Mouse (Mus musculus): ENCODE results near the gene Gstp2.
"Not testable (repeated sequence)": the region's sequence is repeated elsewhere in the genome, so short reads cannot be mapped to it uniquely, and the experiment has no call there.

Gstp2 gene

GRCm38 (mm10) chr19:4070311-4070710 is 24.5 kb upstream of the Gstp2 start:
- DNase-seq (ENCODE audit: low read depth, low spot score) = no peak

GRCm38 (mm10) chr19:4068717-4069410 is 23.0 kb upstream of the Gstp2 start:
- no peak for DNase-seq (ENCODE audit: low read depth, low spot score)

DNA sequence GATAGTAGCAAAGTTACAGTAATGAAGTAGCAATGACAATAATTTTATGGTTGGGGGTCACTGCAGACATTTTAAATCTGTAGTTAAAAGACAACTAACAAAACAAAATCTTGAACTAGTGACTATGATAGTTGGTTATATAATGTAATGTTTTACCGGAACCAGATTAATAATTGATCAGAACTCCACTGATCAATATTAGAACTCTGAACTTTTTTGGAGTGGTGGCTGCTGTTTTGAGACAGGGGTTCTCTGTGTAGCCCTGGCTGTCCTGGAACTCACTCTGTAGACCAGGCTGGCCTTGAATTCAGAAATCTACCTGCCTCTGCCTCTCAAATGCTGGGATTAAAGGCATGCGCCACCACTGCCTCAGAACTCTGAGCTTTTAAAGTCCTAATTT is 22.4 kb upstream of the Gstp2 start:
- DNase-seq (ENCODE audit: low read depth, low spot score) = not testable (repeated sequence)

DNA sequence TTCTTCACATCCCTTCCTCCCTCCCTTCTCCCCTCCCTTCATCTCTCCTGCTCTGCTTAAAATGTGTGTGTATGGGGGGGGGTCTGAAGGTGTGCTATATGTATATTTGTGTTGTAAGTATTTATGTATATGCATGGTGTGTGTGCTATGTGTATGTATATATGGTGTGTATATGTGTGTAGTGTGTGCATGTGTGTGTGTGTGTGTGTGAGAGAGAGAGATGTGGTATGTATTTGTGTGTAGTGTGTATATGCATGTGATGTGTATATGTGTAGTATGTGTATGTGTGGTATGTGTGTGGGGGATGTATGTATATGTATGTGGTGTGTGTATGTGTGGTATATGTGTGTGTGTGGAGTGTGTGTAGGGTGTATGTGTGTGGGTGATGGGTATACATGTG is 21.1 kb upstream of the Gstp2 start:
- no peak for DNase-seq (ENCODE audit: low read depth, low spot score)

- DNase-seq (ENCODE audit: low read depth, low spot score) = no peak
Measured at GRCm38 (mm10) chr19:4066280-4066679, 20.5 kb upstream of the Gstp2 start.

DNA sequence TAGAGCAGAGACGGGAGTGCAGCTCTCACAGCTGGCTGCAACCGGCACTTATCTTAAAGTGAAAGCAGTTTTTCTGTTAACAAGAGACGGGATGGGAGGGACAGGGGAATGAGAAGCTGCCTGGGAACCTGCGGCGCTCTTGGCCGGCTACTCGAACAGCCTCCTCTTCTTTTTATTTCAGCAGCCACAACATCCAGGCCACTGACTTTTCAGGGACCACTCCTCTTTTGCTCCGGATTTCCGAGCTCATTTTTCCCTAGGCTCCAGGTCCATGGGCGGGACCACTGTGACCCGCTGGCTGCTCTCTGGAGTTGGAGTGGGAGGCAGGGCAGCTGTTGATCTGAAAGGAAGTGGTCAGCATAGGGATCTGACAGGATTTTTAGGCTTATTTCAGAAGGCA is 18.7 kb upstream of the Gstp2 start:
- not testable (repeated sequence) for DNase-seq (ENCODE audit: low read depth, low spot score)

DNA sequence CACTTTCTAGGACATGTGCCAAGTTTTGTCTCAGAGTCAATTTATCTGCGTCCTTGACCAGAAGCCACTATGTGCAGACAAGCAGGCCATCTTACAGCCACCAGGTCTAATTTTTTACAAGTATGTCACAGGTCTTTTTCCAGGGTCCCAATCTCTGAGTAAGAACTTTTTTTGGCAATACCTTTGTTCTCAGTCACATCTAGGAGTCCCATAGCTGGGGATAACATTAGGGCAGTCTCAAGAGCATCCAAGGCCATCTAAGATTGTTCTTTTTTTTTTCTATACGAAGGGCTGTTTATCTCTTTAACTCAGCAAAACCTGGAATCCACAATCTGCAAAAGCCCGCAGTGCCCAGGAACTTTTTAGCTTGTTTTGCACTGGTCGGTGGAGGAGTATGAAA is 17.5 kb upstream of the Gstp2 start:
- not testable (repeated sequence) for DNase-seq (ENCODE audit: low read depth, low spot score)

DNA sequence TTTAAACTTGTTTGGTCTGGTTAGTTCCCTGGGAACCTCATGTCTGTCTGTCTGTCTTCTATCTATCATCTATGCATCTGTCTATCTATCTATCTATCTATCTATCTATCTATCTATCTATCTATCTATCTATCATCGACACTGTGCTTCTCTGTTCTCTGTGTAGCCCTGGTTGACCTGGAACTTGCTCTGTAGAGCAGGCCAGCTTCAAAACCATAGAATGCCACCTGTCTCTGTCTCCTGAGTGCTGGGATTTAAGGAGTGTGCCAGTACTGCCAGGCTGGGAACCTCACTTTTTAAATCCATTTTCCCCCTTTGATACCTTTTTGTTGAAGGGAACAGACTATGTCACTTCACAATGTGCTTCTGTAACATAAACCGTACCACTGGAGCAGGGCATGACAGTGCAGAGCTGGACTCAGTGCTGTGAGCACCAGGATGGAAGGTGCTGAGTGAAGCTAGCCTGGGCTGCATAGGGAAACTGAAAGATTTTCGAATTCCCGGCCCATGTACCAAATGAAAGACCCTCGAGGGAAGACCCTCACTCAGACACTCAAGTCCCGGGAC is 15.2 kb upstream of the Gstp2 start:
- no peak for DNase-seq (ENCODE audit: low read depth, low spot score)

DNA sequence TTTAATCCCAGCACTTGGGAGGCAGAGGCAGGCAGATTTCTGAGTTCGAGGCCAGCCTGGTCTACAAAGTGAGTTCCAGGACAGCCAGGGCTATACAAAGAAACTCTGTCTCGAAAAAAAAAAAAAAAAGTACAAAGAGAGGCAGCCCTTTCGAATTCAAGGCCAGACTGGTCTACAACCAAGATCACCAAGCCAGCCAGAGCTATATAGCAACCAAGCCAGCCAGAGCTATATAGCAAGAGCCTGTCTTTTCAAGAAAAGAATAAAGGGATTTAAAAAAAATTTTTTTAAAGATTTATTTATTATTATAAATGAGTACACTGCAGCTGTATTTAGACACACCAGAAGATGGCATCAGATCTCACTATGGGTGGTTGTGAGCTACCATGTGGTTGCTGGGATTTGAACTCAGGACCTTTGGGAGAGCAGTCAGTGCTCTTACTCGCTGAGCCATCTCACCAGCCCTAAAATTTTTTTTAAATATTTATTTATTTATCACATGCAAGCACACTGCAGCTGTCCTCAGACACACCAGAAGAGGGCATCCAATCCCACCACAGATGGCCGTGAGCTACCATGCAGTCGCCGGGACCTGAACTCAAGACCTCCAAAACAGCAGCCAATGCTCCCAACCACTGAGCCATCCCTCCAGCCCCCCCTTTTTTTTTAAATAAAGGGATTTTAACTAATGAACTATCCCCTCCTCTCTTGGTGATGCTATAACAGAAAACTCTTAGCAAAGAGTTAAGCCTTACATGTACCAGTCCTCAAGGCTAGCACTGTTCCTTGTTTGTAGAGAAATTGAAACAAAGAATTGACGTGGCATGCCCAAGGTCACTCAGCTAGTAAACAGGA is 14.4 kb upstream of the Gstp2 start:
- not testable (repeated sequence) for DNase-seq (ENCODE audit: low read depth, low spot score)

- DNase-seq (ENCODE audit: low read depth, low spot score) = no peak
Measured at GRCm38 (mm10) chr19:4059069-4059740, 13.4 kb upstream of the Gstp2 start, which contains the start of gene Gstp3. TSS of gene Gstp3 (minus strand) at chr19:4059569.

GRCm38 (mm10) chr19:4058581-4058980 is 12.8 kb upstream of the Gstp2 start:
- DNase-seq (ENCODE audit: low read depth, low spot score) = no peak

DNA sequence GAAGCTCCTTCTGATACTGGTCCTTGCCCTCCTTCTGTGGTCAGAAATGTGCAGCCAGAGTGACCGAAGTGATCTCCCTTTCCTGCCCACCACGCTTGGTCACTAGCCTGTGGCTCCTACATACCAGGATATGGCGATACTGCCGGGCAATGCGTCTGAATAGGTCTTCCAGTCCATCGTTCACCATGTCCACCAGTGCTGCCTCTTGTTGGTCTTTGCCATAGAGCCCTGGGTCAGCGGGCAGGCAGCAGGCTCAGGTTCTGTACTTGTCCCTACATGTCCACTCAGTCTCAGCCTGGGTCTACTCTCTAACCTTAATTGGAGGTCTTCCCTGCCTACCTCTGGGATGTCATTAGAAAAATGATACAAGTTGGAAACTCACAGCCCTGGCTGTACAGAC is 12.1 kb upstream of the Gstp2 start:
- DNase-seq (ENCODE audit: low read depth, low spot score) = no peak

- no peak for DNase-seq (ENCODE audit: low read depth, low spot score)
Measured at GRCm38 (mm10) chr19:4057389-4057788, 11.6 kb upstream of the Gstp2 start.

DNA sequence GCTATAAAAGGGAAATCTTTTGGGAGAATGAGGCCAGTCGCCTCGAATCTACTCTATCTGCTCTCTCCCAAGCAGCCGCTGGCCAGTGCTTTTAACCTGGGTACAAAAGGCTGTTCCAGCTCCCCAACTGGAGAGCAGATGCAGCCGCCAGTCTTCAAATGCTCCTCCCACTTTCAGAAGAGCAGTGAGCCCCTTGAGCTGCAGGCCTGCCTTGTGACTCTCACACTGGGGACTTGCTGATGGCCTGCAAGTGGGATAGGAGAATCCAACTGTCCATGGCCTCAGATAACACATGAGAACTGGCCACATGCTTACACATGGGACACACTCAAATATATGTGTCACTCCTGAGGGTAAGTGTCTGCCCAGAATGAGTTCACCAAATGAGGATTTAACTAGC is 10.9 kb upstream of the Gstp2 start:
- no peak for DNase-seq (ENCODE audit: low read depth, low spot score)

DNA sequence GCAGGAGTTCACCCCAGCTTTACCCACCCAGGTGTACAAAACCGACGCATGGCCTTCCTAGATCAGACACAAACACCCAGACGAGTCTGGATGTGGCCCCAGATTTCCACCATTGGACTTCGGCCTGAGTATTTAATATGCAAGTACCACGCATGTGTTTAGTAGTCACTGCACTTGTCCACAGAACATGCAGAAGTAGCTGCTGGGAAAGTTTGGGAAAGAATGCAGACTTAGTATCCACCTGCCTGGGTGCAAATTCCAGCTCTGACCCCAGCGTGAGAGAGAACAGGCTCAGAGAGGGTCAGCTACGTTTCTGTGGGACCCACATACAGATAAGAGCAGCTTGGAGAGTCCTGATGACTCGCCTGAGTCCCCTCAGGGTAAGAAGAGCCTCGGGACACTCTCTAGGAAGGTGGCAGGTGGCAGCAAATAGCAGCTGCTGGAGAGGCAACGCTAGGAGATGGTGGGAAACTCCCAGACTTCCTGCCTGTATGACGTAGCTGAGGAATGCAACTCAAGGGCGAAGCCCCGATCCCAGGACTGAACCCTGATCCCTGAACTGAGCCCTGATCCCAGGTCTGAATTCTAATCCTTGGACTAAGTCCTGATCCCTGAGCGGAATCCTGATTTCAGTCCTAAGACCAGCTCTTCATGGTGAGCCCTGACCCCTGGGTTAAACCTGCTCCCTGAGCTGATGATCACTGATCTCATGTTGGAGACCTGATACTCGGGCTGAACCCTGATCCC is 10.3 kb upstream of the Gstp2 start:
- DNase-seq (ENCODE audit: low read depth, low spot score) = no peak

DNA sequence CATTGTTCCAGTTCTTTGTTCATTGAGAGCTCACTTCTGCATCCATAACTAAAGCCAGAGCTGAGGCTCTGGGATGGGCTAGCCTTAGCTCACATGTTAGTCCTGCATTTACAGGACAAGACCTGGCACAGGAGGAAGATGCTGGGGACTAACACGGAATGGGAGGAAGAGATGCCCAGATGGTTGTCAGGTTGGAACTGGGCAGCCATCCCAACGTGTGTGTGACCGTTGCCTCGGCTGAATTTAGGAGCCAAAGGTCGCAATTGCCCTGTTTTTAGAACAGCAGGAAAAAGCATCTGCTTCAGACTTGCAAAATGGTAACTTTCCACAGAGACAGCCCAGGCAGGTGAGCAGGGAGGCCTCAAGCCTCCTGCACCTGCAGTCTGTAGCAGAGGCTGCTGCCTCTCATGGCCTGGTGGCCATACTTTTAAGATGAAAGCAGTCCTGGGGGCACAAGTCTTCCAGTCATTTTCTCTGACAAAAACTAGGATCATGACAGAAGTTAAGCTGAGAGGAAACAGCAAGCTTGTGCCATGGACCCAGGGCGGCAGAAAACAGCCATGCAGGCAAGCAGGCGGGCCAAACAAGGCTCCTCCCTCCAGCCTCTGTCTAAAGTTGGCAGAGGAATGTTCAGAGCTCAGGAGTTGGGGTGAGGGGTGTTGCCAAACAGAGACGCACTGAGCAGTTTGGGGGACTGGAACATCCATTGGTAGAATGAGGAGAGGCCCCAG is 9.6 kb upstream of the Gstp2 start:
- DNase-seq (ENCODE audit: low read depth, low spot score) = no peak

DNA sequence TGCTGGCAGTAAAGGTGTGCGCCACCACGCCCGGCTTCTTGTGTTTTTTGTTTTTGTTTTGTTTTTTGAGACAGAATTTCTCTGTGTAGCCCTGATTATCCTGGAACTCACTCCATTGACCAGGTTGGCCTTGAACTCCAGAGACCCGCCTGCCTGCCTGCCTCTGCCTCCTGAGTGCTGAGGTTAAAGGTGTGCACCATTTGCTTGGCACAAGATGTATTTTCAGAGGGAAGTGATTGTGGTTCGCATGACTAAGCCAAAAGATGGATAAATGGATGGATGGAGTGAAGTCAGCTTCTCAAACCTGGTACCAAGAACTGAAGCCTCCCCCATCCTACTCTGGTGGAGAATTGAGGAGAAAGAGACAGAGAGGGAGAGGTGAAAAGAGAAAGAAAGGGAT is 8.8 kb upstream of the Gstp2 start:
- DNase-seq (ENCODE audit: low read depth, low spot score) = no peak

DNA sequence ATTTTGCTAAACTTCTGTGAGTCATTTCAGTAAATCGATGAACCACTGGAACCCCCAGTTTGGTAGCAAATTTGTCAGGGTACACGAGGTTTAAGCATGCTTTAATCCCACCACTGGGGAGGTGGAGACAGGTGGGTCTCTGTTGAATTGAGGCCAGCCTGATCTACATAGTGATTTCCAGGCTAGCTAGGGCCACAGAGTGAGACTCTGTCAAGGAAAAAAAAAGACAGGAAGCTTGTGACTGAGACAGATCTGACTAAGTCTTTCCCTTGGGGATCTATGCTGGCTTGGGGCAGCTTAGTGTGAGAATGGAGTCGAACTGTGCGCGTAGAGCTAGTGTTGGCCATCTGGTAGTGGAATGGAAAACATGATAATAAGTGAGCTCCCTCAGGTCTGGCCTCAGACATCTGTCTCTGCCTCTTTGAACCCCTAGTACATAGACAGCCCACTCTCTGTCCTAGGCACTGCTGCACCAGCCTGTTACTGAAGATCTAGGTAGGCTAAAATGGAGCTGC is 6.8 kb upstream of the Gstp2 start:
- no peak for DNase-seq (ENCODE audit: low read depth, low spot score)

- DNase-seq (ENCODE audit: low read depth, low spot score) = peak; percentile 45
Measured at GRCm38 (mm10) chr19:4051741-4052515, 6.1 kb upstream of the Gstp2 start.

DNA sequence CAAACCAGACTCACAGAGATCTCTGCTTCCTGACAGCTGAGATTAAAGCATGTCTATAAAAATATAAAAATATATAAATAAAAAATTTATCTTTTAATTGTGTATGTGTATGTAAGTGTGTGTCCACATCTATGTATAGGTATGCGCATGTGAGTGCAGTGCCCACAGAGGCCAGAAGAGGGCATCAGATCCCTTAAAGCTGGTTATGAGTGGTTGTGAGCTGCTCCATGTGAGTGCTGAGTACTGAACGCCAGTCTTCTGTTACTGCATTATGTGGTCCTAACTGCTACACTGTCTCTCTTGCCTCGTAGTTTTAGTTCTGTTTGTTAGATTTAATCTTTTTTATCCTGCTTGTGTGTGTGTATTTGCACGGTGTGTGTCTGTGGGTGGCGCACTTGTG is 5.2 kb upstream of the Gstp2 start:
- DNase-seq (ENCODE audit: low read depth, low spot score) = no peak
